Mouse (Mus musculus) embryonic stem cell, embryonic (primary cell): ENCODE data around the gene Suclg2.

Experiments used
- CTCF ChIA-PET, 4 experiments: fragments of 300-600 bp in 2 of 4; fragments of 350-600 bp in 2 of 4; sonication (Branson Sonifier 250); formaldehyde crosslinking; loops; one replicate each; lab custom pipeline; 2022; ENCODE audit warnings: inconsistent platforms in 2 of 4; lab: Charles Lee
- POLR2A ChIA-PET, 4 experiments: fragments of 300-600 bp in 2 of 4; fragments of 350-600 bp in 2 of 4; sonication (Branson Sonifier 250); formaldehyde crosslinking; loops; one replicate each; lab custom pipeline; 2022; ENCODE audit warnings: antibody characterized with exemption in 4 of 4, inconsistent platforms in 1 of 4; lab: Charles Lee

Suclg2 gene

DNA sequence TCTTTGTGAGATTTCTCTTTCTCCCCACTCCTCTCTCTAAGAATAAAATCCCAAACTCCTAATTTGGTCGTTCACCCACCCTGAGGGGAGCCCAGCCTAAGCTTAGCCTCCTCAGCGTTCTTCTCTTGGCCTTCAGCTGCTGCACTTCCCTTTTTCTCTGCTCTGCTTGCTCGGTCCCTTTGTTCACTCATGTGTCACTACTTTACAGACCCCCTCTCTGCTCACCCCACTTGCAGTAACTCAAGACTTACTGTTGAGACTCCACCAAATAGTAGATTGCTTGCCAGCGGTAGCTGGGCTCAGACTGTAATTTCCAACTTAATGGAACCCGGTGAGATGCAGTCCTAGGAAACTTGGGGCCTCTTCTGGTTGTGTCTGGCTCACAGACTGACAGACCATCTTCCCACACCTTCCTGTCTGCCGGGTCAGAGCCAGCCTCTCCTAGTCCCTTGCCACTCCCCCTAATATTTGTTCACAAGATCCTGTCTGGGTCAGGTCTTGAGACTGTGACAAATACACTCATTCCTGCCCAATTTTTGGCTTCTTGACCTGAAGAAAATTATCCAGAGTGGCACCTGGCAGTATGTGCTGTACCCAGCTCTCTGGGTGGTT, 166.2 kb downstream of the Suclg2 start:
- POLR2A ChIA-PET = interaction anchor here in 1 of 4 experiments (1.6 kb wide), 1 partner anchor 21 kb away, joined by 6 read pairs; no protein-coding TSS in a partner anchor

DNA sequence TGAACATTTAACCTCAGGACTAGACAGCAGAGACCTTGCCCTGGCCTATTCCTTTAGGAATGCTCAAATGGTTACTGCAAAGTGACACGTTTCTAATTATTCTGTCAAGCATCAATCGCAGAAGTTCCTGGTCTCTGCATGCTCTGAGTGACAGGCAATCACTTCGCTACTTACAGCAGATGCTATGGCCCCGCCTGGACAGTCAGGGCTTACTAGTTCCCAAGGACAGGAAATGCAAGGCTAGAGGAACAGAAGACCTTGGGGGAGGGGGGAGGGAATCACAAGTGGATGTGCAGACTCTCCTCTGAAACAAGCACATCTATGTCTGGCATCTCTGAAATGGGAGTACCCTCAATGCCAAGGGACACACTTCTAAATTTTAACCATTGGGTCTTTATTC, 167.6 kb downstream of the Suclg2 start:
- CTCF ChIA-PET = no interaction called here
- POLR2A ChIA-PET = interaction anchor here in 1 of 4 experiments (0.8 to 1.6 kb wide), 3 partner anchors 17 to 38 kb away, joined by 3 to 6 read pairs (median 4); no protein-coding TSS in a partner anchor

More for the DNA sequence above, 166.2 kb downstream of the Suclg2 start:
- CTCF ChIA-PET = interaction anchor here in 1 of 4 experiments (0.6 kb wide), 1 partner anchor 1440 kb away, joined by 3 read pairs; no protein-coding TSS in a partner anchor

DNA sequence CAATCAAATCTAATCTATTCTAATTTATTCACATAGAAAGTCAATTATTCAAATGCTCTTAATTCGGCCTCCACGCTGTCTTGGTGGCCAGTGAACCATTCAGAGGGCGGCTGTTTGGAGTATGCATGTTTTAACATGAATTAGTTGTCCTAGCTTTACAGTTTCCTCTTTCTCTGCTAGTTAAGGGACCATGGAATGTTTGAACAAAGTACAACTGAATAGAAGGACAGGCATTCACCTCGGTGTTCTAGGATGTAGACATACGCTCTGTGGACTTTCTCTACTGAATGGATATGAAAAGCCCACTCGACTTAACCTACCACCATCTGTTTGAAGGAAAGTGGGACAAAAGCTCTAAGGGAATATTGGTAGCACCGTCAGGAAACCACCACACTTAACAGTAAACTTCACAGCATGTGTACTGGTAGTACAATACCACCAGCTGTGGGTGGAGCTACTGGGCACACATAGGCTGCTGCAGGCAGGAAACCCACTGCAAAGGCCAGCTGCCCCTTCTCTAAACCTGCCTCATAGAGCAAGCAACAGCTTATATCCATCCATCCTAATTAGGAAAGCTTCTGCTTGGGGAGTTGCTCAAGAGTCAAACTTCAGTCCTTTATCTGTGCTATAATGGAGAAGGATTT, 172.3 kb downstream of the Suclg2 start:
- ChIA-PET CTCF (interaction anchor here in 1 of 4 experiments (0.6 kb wide), 1 partner anchor 458 kb away, joined by 3 read pairs; no protein-coding TSS in a partner anchor), POLR2A (no interaction called here)

DNA sequence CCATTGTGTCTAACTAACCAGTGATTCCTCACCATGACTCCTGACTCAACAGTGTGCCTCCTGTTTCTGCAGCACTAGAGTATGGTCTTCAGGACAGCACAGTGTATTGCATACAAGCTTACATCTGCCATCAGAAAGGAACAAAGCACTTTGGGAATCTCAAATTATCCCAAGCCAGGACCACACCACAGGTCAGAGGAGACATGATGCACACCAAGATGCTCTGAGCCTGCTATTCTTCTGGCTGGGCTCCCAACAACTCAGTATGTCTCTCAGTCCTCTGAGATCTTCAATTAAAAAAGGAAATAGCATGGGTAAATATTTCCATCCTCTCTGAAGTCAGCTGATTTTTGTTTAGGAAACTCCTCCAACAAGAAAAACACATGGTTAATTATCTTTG, 172.9 kb downstream of the Suclg2 start:
- CTCF ChIA-PET = no interaction called here
- POLR2A ChIA-PET = no interaction called here

DNA sequence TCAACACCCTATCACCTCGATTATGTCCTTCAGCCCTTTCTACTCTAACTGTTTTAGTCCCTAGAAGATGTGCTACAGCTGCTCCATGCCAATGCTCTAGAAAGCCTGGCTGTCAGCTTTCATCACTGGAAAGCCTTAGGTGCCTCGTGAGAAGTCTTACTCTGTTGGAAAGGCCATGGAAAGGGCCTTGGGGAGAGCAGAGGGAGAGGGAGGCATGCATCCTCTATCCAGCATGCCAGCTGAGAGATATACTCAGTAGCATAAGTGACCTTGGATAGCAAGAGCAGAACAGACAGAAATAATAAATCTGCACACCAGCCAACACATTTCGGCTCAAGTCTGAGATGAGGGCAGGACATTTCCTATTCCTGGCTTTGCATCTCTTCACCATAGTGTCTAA, 173.3 kb downstream of the Suclg2 start:
- ChIA-PET CTCF (no interaction called here), POLR2A (no interaction called here)

DNA sequence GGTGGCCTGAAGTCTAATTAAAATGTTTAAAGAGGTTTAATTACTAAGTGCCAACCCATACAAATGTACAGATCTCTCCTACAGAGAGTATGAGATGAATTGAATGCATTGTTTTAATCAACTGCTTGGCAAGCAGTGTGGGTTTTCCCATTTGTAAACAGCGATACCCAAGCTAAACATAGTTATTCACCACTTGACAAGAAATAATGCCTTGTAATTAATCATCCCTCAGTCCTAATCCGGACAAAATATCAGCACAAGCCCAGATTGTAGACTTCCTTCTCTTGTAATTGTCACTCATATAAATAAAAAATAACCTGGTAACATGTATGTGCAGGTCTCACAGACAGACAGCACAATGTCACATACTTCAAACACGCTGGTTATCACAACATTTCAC, 183.4 kb downstream of the Suclg2 start:
- ChIA-PET CTCF (no interaction called here), POLR2A (no interaction called here)

DNA sequence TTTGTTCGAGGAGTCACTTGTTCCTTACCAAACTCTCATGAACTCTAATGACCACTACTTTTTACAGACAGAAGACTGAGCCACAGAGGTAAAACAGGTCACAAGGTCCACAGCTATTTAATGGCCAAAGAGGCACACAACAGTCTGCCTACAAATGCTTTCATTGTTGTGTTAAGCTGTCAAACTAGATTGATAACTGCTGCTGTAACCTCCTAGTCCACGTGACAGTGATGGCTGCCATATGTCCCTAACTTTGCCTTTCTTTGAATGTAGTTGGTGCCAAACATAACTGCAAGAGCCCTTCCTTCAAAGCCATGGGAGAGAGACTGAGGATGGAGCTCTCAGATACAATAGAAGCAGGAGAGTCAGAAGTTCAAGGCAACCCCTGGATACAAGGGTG, 198.8 kb downstream of the Suclg2 start:
- CTCF ChIA-PET = interaction anchor here in 1 of 4 experiments (0.6 kb wide), 1 partner anchor 403 kb away, joined by 3 read pairs; the partner anchor contains the start of gene Kbtbd8

DNA sequence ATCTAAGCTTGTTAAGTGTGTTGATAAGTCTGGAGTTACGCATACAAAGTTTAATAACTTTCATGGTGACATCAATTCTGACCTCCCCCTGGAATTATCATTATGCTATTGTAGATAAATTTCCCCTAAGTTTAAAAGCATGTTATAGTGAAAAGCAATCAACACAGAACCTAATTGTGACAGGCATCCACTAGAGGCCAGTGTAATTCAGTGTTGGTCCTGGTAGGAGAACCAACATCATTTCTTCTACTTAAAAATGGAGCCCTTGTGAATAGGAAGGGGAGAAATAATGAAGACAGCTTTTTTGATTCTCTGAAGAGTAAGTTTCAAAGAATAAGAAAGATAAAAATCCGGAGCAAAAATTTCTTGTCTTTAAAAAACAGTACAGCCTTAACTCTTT, 200.2 kb downstream of the Suclg2 start:
- ChIA-PET POLR2A (no interaction called here), CTCF (interaction anchor here in 1 of 4 experiments (0.7 kb wide), 1 partner anchor 11 kb away, joined by 4 read pairs; no protein-coding TSS in a partner anchor)

More for the DNA sequence above, 198.8 kb downstream of the Suclg2 start:
- POLR2A ChIA-PET = interaction anchor here in 1 of 4 experiments (0.8 to 1.4 kb wide), 2 partner anchors 18 to 31 kb away, joined by 3 read pairs; no protein-coding TSS in a partner anchor

DNA sequence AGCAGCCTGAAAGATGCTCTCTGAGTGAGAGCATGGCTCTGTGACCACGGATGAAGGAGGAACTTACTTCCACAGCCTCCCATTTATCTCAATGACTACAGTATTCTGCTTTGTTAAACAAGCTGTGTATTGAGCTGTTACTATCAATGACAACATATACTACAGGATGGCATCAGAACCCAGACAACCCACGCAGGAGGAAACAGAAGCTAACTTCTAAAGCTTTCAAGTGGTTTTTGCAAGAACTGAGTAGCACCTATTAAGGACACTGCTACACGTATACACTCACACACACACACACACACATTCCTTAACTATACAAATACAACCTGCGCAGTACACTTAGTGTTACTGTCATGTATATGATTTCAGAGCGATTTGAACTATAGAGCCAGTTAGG, 202.9 kb downstream of the Suclg2 start:
- ChIA-PET POLR2A (interaction anchor here in 1 of 4 experiments (1.6 kb wide), 1 partner anchor 11 kb away, joined by 4 read pairs; no protein-coding TSS in a partner anchor), CTCF (interaction anchor here in 1 of 4 experiments (0.6 kb wide), 1 partner anchor 187 kb away, joined by 3 read pairs; no protein-coding TSS in a partner anchor)

DNA sequence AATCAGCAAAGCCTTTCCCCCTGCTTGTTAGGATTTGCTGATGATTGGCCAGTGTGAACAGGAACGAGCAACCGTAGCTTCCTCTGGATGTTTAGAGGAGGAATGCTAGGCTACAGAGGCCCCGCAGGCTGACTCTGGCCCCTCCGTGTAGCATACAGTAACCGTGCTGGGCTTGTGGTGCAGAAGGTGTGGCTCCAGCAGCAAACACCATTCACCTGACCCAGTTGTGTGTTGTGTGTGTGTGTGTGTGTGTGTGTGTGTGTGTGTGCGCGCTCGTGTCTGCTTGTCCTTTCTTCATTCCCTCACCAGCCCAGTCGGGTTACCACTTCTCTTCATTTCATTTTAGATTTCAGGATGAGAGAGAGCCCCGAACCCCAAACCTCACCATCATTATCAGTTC, 203.9 kb downstream of the Suclg2 start:
- POLR2A ChIA-PET = interaction anchor here in 1 of 4 experiments (0.7 to 1.6 kb wide), 2 partner anchors 10 to 22 kb away, joined by 4 to 8 read pairs; no protein-coding TSS in a partner anchor
- CTCF ChIA-PET = no interaction called here

DNA sequence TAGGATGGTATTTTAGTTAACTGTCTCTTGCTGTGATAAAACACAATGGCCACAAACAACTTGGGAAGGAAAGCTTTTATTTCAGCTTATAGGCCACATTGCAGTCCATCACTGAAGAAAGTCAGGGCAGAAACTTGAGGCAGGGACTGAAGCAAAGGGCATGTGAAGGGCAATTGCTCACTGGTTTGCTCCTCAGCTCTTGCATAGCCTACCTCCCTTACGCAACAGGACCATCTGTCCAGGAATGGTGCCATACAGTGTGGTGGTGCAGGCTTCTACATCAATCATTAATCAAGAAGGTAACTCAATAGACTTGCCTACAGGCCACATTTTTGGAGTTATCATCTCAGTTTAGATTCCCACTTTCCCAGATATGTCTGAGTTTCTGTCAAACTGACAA, 206.9 kb downstream of the Suclg2 start:
- ChIA-PET POLR2A (interaction anchor here in 1 of 4 experiments (1.1 to 1.4 kb wide), 2 partner anchors 17 to 21 kb away, joined by 3 read pairs; no protein-coding TSS in a partner anchor), CTCF (no interaction called here)

DNA sequence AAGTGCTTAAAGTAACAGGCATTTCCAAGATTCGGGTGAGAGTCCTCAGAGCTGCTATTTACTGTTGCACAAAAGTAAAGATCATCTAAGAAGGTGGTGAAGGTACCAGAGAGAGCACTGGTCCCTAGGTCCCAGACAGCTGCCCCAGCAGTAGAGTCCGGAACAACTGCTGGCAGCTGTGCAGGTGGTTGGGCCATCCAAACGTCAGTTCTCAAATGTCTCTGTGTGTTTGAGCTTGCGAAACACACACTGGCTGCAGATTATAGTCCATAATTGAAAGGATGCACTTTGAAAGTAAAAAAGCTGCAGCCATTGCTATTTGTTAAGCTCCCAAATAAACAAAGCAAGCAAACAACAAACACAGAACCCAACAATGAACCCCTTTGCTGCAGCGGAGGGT, 217.8 kb downstream of the Suclg2 start:
- CTCF ChIA-PET = no interaction called here
- POLR2A ChIA-PET = interaction anchor here in 1 of 4 experiments (1.1 to 2.1 kb wide), 2 partner anchors 18 to 156 kb away, joined by 3 to 8 read pairs; no protein-coding TSS in a partner anchor

DNA sequence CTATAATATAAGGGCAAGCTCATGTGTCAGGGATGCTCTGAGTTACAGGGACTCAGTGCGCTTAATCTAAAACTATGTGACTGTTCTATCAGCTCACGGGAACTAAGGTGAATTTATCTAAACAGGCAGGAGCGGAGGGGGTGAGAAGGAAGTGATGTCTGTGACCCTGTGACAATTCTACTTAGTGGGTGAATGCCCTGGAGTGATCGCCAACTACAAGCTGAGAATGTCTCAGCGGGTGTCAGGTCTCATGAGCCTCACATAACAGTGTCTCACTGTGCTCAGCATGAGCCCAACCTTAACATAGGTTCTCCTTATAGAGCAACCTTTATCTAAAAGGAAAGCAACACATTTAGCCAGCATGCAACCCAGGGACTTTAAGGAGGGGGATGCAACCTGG, 219.0 kb downstream of the Suclg2 start:
- CTCF ChIA-PET = no interaction called here
- POLR2A ChIA-PET = interaction anchor here in 1 of 4 experiments (0.7 to 2.1 kb wide), 2 partner anchors 17 to 883 kb away, joined by 3 to 8 read pairs; no protein-coding TSS in a partner anchor

DNA sequence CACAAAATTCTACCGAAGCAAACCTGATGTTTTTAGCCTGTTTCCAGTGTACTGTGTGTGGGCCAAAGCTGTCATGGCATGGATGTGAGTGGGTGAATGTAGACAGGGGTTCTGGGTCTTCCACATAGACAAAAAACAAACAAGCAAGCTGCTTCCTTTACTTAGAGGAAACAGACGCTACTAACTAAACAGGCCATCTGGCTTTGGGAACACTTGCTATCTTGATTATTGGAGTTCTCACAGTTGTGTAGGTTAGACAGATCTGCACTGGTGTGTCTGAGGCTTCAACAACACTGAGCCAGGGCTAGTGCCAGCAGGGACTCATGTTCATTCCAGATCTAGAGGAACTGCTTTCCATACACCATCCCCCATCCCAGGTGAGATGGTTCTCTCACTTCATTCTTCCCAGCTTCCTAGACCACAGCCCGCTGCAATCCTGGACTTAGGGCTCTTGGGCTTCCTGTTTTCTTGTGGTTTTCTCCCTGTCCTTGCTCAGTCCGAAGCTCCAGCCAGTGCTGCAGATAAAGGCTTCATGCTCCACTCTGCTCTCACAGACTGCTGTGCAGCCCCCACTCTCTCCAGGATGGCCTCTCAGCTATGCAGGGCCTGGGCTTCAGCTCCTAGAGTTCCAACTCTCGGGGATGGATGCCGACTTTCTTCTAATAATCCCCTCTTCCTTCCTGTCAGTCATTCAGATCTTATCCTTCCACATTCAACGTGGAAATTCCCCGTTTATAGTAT, 226.2 kb downstream of the Suclg2 start:
- POLR2A ChIA-PET = interaction anchor here in 1 of 4 experiments (0.6 kb wide), 1 partner anchor 677 kb away, joined by 3 read pairs; no protein-coding TSS in a partner anchor
- CTCF ChIA-PET = no interaction called here

DNA sequence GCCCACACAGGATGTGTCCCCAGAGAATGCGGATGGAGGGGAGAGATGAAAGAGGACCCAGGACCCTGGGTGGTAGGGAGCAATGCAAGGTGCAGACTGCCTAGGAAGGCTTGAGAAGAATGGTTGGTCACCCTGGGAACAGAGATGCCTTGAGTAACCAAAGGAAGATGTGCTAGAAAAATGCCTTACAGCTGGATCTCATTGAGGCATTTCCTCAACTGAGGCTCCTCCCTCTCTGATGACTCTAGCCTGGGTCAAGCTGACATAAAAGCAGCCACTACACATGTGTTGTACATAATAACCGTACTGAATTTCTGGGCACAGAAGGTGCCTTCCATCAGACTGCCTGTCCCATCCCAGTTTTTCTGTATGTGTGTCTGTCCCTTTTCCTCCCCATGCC, 227.6 kb downstream of the Suclg2 start:
- POLR2A ChIA-PET = interaction anchor here in 1 of 4 experiments (1.2 kb wide), 2 partner anchors 8 to 21 kb away, joined by 3 read pairs; no protein-coding TSS in a partner anchor

DNA sequence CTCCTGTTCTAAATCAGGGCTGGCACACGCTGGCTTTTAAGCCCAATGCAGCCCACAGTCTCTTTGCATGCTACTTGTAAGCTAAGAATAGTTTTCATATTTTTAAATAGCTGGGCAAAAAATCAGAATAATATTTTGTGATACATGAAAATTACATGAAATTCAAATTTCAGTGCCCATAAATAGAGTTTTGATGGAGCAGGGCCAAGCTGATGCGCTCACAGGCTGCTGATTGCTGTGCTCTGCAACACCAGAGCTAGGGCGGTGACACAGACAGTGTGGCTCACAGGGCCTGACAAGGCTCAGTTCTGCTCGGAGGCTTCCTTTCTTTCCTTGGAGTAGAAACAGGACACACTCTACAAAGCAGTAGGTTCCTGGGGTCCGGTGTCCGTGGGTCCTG, 232.8 kb downstream of the Suclg2 start:
- POLR2A ChIA-PET = no interaction called here
- CTCF ChIA-PET = no interaction called here

More for the DNA sequence above, 227.6 kb downstream of the Suclg2 start:
- CTCF ChIA-PET = interaction anchor here in 1 of 4 experiments (0.6 kb wide), 1 partner anchor 395 kb away, joined by 3 read pairs; no protein-coding TSS in a partner anchor

DNA sequence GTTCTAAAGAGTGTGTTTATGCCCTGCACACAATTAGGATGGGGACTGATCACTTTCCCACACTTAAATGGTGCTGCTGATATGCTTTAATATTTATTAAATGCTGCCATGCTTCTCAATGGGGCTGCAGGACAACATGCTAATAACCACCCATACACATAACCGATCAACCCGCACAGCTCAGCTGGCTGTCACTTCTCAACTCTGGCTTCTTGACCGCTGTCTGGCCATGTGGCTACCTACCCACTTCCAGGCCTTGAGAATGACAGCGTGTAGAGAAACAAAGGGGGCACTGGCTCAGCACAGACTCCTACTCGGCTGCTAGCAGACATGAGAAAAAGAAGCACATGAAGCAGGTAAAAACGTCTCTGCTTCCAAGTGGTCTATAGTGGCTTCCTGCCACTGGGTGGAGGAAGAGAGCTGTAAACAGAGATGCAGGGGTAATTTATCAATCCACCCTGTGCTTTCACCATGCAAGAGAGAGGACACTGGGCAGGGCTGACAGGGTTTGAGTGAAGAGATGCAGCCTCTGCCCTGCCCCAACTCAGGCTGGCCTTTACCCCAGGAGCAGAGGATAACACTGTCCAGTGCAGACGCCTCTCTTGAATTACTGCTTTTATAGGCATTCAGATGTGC, 234.3 kb downstream of the Suclg2 start:
- POLR2A ChIA-PET = interaction anchor here in 1 of 4 experiments (0.5 kb wide), 1 partner anchor 87 kb away, joined by 9 read pairs; no protein-coding TSS in a partner anchor

DNA sequence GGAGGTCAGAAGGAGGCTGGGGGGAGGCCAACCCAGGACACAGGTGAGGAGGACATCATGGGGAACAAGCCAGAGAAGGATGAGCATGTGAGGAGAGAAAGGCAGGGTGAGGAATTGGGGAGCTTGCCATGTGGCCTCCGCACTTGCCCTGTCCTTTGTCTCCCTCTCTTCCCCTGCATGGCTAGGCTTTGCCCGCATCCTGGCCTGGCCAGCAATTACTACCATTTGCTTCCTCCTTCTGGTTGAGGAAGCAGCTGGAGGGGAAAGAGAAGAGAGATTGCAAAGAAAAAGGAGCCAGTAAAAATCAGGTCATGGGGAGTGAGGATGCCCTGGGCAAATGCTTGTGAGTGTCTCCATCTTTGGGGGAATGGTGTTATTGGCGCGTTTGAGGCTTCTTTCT, 234.9 kb downstream of the Suclg2 start:
- POLR2A ChIA-PET = interaction anchor here in 1 of 4 experiments (0.5 kb wide), 1 partner anchor 86 kb away, joined by 9 read pairs; no protein-coding TSS in a partner anchor
- CTCF ChIA-PET = no interaction called here

More for the DNA sequence above, 234.3 kb downstream of the Suclg2 start:
- CTCF ChIA-PET = interaction anchor here in 1 of 4 experiments (1.0 kb wide), 1 partner anchor 185 kb away, joined by 8 read pairs; no protein-coding TSS in a partner anchor
